Mouse (Mus musculus) heart, embryonic 11.5 days (tissue): ENCODE measurements at regions not wholly inside any gene's neighbourhood (a gene's known extent, or its start where the extent isn't known, plus 50 kb on each side); places are given as distances from the start of the nearest gene placed in this dataset.

Experiments used
- ATAC-seq: fragments of 200-750 bp; cut with Nextera tagmentation; replicated peaks from 2 replicates; pipeline ENCODE4 v1.8.0; 2017; ENCODE audit warnings: moderate library complexity; ENCODE audit not compliant: insufficient number of reproducible peaks, low FRiP score, low TSS enrichment
- H3K27ac ChIP-seq: fragments of 300-500 bp; sonication (generic); 2 replicates; pipeline ENCODE4 v1.5.1; 2014; ENCODE audit warnings: mild to moderate bottlenecking, low read depth, low read length
- H3K27me3 ChIP-seq: fragments of 300-500 bp; sonication (generic); 2 replicates; pipeline ENCODE4 v1.6.1; 2014; ENCODE audit warnings: mild to moderate bottlenecking, low read length, mixed read lengths; ENCODE audit not compliant: control insufficient read depth, insufficient read depth
- H3K36me3 ChIP-seq: fragments of 300-500 bp; sonication (generic); 2 replicates; pipeline ENCODE4 v1.6.1; 2014; ENCODE audit warnings: mild to moderate bottlenecking, low read length, moderate library complexity, mixed read lengths; ENCODE audit not compliant: control insufficient read depth, insufficient read depth
- H3K4me1 ChIP-seq: fragments of 300-500 bp; sonication (generic); 2 replicates; pipeline ENCODE4 v1.6.1; 2014; ENCODE audit warnings: low read length; ENCODE audit not compliant: control insufficient read depth, insufficient read depth
- H3K4me2 ChIP-seq: fragments of 300-500 bp; sonication (generic); 2 replicates; pipeline ENCODE4 v1.6.1; 2014; ENCODE audit warnings: mild to moderate bottlenecking, moderate library complexity
- H3K4me3 ChIP-seq: fragments of 300-500 bp; sonication (generic); 2 replicates; pipeline ENCODE4 v1.5.1; 2014; ENCODE audit warnings: low read depth, low read length
- H3K9ac ChIP-seq: fragments of 300-500 bp; sonication (generic); 2 replicates; pipeline ENCODE4 v1.6.1; 2014; ENCODE audit warnings: mild to moderate bottlenecking, low read depth, low read length, moderate library complexity
- H3K9me3 ChIP-seq: fragments of 300-500 bp; sonication (generic); replicated peaks from 2 replicates; pipeline ENCODE4 v1.6.1; 2016; ENCODE audit warnings: low read length; ENCODE audit not compliant: control insufficient read depth
- WGBS: fragments of 180-500 bp; shearing (Covaris S2); extraction: QIAGEN DNeasy Blood & Tissue Kit; methylation state at CpG from one replicate; pipeline ENCODE4 v1.1.7; 2014; ENCODE audit not compliant: insufficient replicate concordance; 5-methylcytosine and 5-hydroxymethylcytosine counted together

DNA sequence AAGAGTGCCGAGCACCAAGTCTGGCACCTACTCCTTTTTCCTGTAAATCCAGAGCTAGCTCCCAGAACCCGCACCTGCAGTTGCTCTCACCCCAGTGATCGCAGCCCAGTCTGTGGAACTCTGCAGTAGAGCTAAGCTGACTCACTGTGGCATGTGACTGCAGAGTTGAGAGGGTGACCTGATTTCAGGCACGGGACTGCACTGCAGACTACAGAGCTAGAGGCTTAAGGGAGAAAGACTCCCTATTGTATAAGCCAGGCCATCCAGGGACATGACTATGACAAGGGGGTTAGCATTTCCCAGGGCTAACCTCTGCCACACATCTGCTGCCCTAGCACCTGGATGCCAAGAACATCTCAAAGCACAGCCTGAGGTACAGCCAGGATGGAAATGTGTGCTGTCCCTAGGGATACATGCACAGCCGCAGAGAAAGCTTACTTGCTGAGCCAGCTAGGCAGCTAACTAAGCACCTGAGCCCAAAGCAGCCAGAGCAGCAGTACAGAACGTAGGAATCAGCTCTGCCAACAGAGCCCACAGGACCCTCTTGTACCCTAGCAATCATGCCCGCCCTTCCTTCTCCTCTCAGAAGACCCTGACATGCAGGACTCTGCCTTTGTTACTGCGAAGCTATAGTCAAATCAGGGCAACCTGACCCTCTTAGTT is 192.3 kb upstream of the Snx19 start:
- Histone ChIP-seq H3K4me3 (no peak overlapping the region), H3K27me3 (no peaks in the 10 kb centered on the region), H3K4me1 (no peaks in the 10 kb centered on the region), H3K27ac (no peak overlapping the region), H3K9me3 (no peaks in the 10 kb centered on the region), H3K36me3 (no peaks in the 10 kb centered on the region), H3K4me2 (no peak overlapping the region), H3K9ac (no peak overlapping the region)
- no peak for ATAC-seq
- 65% methylated on average over 8 of the region's 8 CpGs for WGBS

DNA sequence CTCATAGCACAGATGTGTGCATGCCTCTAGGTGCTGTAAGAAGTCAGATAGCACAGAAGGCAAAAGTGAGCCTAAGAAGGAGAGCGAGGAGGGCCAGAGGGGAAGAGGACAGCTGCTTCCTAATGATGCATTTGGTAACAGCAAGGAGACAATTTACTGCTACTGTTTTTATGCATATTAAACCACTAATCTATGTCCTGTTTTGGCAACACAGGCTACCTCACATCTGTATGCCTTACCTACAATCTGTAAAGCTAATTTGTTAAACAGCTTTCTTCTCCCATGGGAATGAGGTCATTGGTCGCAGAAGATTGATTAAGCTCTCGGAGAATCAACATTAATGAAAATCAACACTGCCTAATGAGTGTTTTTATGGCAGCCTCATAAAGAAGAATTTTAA is 191.1 kb upstream of the Snx19 start:
- WGBS, result 76% methylated on average over 3 of the region's 3 CpGs
- Histone ChIP-seq H3K9me3 (no peaks in the 10 kb centered on the region), H3K36me3 (no peaks in the 10 kb centered on the region), H3K4me3 (no peak overlapping the region), H3K4me1 (no peaks in the 10 kb centered on the region), H3K27ac (no peak overlapping the region), H3K9ac (no peak overlapping the region), H3K27me3 (no peaks in the 10 kb centered on the region), H3K4me2 (no peak overlapping the region)
- no peak for ATAC-seq

DNA sequence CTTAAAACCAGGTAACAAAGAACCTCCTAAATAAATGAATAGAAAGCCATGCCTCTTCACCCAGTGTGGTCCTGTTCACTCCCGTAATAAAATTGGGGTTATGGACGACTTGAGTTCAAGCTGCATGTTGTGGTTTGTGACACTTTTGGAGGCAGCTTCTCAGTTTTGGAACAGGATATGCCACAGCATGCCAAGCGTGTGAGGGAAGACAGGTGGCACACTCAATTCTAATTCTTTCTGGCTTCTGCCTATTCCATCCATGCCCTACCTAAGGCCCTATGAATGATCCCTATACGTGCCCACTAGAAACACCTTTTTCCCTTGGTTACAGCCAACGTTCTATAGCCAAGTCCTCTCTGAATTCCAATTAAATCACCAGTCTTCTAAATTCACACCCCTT is 184.8 kb upstream of the Snx19 start:
- H3K9me3 ChIP-seq, result no peaks in the 10 kb centered on the region
- no peaks in the 10 kb centered on the region for H3K4me1 ChIP-seq
- H3K27ac ChIP-seq, result no peak overlapping the region
- H3K9ac ChIP-seq, result no peak overlapping the region
- no peak for ATAC-seq
- 79% methylated on average over 5 of the region's 5 CpGs for WGBS
- no peaks in the 10 kb centered on the region for H3K27me3 ChIP-seq
- no peak overlapping the region for H3K4me3 ChIP-seq
- H3K36me3 ChIP-seq, result no peaks in the 10 kb centered on the region
- H3K4me2 ChIP-seq, result no peak overlapping the region

DNA sequence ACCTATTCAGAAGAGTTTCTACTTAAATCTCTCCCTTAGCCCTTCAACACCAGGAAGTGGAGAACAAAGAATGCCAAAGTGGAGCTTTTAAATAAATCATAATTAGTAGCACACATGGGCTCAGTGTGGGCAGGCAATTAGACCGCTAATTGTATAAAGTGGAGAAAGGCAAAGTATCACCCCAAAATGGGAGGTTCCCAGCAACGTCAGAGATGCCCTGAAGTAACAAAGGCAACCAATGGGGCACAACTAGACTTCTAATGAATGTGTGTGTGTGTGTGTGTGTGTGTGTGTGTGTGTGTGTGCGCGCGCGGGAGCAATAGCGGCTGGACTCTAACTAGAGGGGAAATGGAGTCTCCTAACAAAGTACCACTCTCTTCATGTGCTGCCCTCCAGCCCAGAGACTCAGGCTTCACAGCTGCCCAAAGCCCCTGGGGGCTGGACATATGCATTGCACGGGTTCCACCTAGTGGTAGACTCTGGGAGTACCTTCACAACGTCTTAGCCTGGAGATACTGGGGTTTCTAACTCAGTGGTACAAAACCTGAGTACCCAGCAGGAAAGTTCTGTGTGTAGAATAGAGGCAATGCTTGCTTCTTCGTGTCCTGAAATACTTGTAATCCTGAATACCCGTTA is 162.3 kb upstream of the Snx19 start:
- no peak; the same call in 1 of the 2 replicates for ATAC-seq
- Histone ChIP-seq H3K27me3 (0 out of 2 replicates have a peak, but pooled peaks cover 2% of the 10 kb centered on the region), H3K4me3 (no peak overlapping the region), H3K4me1 (no peaks in the 10 kb centered on the region), H3K4me2 (no peak overlapping the region), H3K9ac (no peak overlapping the region), H3K27ac (no peak overlapping the region), H3K9me3 (no peaks in the 10 kb centered on the region), H3K36me3 (no peaks in the 10 kb centered on the region)
- 33% methylated on average over 11 of the region's 11 CpGs for WGBS

DNA sequence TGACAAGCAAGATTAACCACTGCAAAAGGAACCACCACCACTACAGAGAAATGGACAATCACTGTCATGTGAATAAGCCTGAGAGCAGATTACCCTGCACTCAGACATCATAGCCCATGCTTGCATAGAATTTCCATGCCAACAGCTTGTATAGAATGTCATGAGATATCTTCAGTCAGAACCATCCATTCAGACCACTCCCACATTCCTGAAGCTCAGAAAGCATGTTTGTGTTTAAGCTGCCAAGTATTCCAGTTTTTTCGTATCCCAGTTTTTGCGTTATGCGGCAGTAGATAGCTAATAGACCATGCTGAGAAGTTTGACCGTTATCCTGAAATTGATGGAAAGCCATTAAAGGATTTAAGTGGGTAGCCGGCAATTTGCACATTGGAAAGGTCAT is 155.8 kb upstream of the Snx19 start:
- H3K4me3 ChIP-seq, result no peak overlapping the region
- no peak overlapping the region for H3K9ac ChIP-seq
- no peaks in the 10 kb centered on the region for H3K4me1 ChIP-seq
- H3K9me3 ChIP-seq, result no peaks in the 10 kb centered on the region
- no peaks in the 10 kb centered on the region for H3K27me3 ChIP-seq
- H3K4me2 ChIP-seq, result no peak overlapping the region
- WGBS, result 77% methylated on average over 5 of the region's 5 CpGs
- no peak overlapping the region for H3K27ac ChIP-seq
- no peaks in the 10 kb centered on the region for H3K36me3 ChIP-seq
- ATAC-seq, result no peak

DNA sequence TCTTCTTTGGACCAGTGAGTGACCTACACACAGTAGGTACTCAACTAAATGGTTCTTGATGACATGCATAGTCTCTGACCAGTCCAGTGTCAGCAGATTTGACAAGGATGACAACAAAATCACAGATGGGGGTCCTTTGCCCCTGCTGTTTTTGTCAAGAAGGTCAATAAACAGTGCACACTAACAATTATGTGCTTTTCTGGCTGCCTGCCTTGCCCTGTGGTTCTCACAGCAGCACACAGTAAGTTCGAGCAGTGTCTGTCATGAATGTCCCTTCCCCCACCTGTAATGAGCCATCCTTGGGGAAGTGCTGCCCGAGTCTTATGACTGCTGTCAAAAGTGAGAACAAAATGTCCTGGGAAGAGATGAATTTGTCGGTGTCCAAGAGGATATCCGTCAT is 153.1 kb upstream of the Snx19 start:
- H3K27ac ChIP-seq, result no peak overlapping the region
- ATAC-seq, result no peak
- no peaks in the 10 kb centered on the region for H3K36me3 ChIP-seq
- WGBS, result 64% methylated on average over 4 of the region's 4 CpGs
- H3K4me1 ChIP-seq, result no peaks in the 10 kb centered on the region
- no peaks in the 10 kb centered on the region for H3K27me3 ChIP-seq
- H3K4me3 ChIP-seq, result no peak overlapping the region
- H3K4me2 ChIP-seq, result no peak overlapping the region
- no peaks in the 10 kb centered on the region for H3K9me3 ChIP-seq
- no peak overlapping the region for H3K9ac ChIP-seq

DNA sequence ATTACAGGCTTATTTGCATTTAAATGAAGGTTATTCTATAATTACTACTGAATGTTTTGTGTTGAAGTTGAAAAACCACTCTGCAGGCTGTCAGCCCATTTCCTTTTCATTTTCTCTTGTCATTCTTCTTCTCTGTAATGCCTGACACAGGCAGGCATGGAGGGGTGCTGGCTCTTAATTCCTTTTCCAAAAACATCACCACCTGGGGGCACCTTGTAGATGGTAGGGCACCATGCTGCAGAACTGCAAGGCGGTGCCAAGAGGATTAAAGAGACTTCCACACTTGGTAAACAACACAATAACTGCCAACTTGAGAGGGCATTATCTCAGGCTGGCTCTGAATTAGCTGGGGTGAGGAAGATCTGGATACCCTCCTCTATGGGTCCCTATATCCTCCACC is 148.7 kb upstream of the Snx19 start:
- Histone ChIP-seq H3K4me3 (no peak overlapping the region), H3K27me3 (no peaks in the 10 kb centered on the region), H3K9ac (no peak overlapping the region), H3K27ac (no peak overlapping the region), H3K4me1 (no peaks in the 10 kb centered on the region), H3K4me2 (no peak overlapping the region), H3K9me3 (no peaks in the 10 kb centered on the region), H3K36me3 (no peaks in the 10 kb centered on the region)
- 50% methylated on average over 1 of the region's 1 CpGs for WGBS
- ATAC-seq, result no peak

DNA sequence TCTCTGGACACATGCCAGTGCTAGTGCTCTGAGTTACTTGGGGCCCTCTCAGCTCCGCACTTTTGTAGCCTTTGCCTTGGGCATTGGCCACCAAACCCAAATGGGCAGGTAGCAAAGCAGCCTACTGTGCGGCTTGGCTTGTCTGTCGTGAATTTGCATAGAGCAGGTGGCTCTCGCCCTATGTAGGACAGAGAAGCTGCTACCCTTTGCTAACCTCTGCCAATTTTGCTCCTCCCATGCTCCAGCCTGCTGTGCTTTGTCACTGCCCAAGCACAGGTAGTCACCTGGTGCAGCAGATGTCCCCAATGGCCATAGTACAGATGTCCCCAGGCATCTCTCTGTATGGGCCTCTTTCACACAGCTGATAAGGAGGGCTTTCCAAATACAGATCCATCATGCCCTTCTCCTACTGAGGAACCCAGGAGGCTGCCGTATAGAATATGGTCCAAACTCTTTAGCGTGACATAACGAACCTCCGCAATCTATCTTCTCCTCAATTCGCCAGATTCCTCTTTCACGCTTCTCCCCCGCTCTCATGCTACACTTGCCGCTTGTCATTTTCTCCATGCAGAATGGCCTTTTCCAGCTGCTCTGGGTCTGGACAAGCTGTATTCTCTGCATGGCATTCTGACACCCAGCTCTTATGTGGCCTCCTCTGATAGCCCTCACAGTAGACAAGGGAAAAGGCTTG is 143.7 kb upstream of the Snx19 start:
- H3K27me3 ChIP-seq, result no peaks in the 10 kb centered on the region
- WGBS, result 83% methylated on average over 12 of the region's 12 CpGs
- ATAC-seq, result no peak

More for the DNA sequence above, 143.7 kb upstream of the Snx19 start:
- H3K4me1 ChIP-seq, result no peaks in the 10 kb centered on the region
- no peak overlapping the region for H3K4me2 ChIP-seq
- H3K27ac ChIP-seq, result no peak overlapping the region
- no peaks in the 10 kb centered on the region for H3K9me3 ChIP-seq
- H3K4me3 ChIP-seq, result no peak overlapping the region
- no peaks in the 10 kb centered on the region for H3K36me3 ChIP-seq
- no peak overlapping the region for H3K9ac ChIP-seq
